ENCODE assay signal across 8 mouse cellular contexts in the genomic region with DNA sequence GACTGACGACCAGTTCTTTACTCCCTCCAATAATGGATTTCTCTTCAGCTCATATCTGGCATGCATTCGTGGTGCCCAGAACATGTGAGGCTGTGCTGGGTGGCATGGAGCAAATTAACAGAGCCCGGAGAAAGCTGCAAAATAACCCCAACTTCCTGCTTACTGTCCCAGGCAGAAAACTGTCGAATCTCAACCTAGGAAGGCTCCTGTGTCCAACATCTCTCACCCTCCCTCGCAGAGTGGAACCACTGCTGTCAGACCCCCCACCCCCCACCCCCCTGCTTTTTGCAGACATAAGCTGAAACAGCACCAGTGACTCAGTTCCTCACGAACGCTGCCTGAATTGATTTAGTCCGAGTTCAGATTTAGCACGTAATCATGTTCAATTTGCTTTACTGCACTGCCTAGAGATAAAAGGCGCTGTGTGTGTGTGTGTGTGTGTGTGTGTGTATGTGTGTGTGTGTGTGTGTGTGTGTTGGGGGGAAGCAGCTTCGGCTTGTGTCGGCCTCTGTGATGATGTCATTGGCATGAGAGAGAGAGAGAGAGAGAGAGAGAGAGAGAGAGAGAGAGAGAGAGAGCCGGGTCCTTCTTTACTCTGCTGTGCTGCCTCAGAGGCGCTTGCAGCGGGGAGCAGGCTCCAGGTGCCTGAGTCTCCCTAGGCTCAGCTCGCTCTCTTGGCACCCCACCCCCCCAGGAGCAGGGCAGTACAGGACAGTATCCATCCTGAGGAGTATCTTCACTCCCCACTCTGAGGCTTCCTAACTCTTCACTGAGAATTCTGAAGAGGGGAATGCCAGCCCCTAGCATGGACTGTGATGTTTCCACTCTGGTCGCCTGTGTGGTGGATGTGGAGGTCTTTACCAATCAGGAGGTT.
DNase-seq lines count a peak whose midpoint lies in the region; ATAC-seq lines count a peak whose summit lies in the region.

No protein-coding gene starts in this region.

- intact Hi-C loops in heart, postnatal 36 days (cut with DNase I), result no loop called here

- H3K9me3 ChIP-seq in embryonic facial prominence, embryonic 15.5 days (replicated peaks), result no peaks in the 10 kb centered on the region
- H3K9me3 ChIP-seq in intestine, embryonic 16.5 days (ENCODE audit: control insufficient read depth, low read length), result no peaks in the 10 kb centered on the region
- H3K9me3 ChIP-seq in midbrain, embryonic 16.5 days (replicated peaks; ENCODE audit: control insufficient read depth, low read length, poor library complexity, severe bottlenecking), result no peaks in the 10 kb centered on the region

- WGBS in embryonic facial prominence, embryonic 15.5 days, result 21% methylated on average over 15 of the region's 17 CpGs
- 18% methylated on average over 17 of the region's 17 CpGs for WGBS in intestine, embryonic 16.5 days
- WGBS in midbrain, embryonic 16.5 days, result 12% methylated on average over 16 of the region's 17 CpGs

- no peak; the same call in 1 of the 2 replicates for ATAC-seq in embryonic facial prominence, embryonic 15.5 days (ENCODE audit: insufficient number of reproducible peaks, low FRiP score, low TSS enrichment, low read depth)
- ATAC-seq in intestine, embryonic 16.5 days, result peak; percentile 81
- ATAC-seq in midbrain, embryonic 16.5 days, result peak; percentile 86
- ATAC-seq in megakaryocyte, adult 5-6 weeks (ENCODE audit: poor library complexity, severe bottlenecking), result no peak
- ATAC-seq in erythroid progenitor cell, adult 5-6 weeks (replicated peaks; ENCODE audit: low FRiP score, poor library complexity, severe bottlenecking), result no peak

- no peaks in the 10 kb centered on the region for H3K27me3 ChIP-seq in embryonic facial prominence, embryonic 15.5 days
- no peaks in the 10 kb centered on the region for H3K27me3 ChIP-seq in intestine, embryonic 16.5 days (replicated peaks; ENCODE audit: control insufficient read depth, insufficient read depth, low read length)
- H3K27me3 ChIP-seq in midbrain, embryonic 16.5 days (ENCODE audit: control insufficient read depth, insufficient read depth, low read depth, low read length), result no peaks in the 10 kb centered on the region

- H3K36me3 ChIP-seq in embryonic facial prominence, embryonic 15.5 days, result no peaks in the 10 kb centered on the region
- H3K36me3 ChIP-seq in intestine, embryonic 16.5 days (ENCODE audit: control insufficient read depth, insufficient read depth, low read length), result no peaks in the 10 kb centered on the region
- no peaks in the 10 kb centered on the region for H3K36me3 ChIP-seq in midbrain, embryonic 16.5 days (ENCODE audit: control insufficient read depth, insufficient read depth, low read length)

- DNase-seq in heart, adult 11 months, result peak; percentile 87
- DNase-seq in heart, postnatal 36 days, result no peak
- DNase-seq in adrenal gland, postnatal 14 days, result peak; percentile 29

- peak overlapping the region; percentile 44 for H3K4me2 ChIP-seq in embryonic facial prominence, embryonic 15.5 days (replicated peaks)
- peak overlapping the region; percentile 49 for H3K4me2 ChIP-seq in intestine, embryonic 16.5 days (ENCODE audit: low read depth, low read length)
- H3K4me2 ChIP-seq in midbrain, embryonic 16.5 days (ENCODE audit: low read length), result peak overlapping the region; percentile 67

- no peaks in the 10 kb centered on the region; the same call in 1 of the 2 replicates for H3K4me1 ChIP-seq in embryonic facial prominence, embryonic 15.5 days
- 0 out of 2 replicates have a peak, but pooled peaks cover 5% of the 10 kb centered on the region for H3K4me1 ChIP-seq in intestine, embryonic 16.5 days (ENCODE audit: control insufficient read depth, insufficient read depth, low read length)
- peaks cover 20% of the 10 kb centered on the region for H3K4me1 ChIP-seq in midbrain, embryonic 16.5 days (ENCODE audit: control insufficient read depth, insufficient read depth, low read length)

- H3K9ac ChIP-seq in embryonic facial prominence, embryonic 15.5 days, result no peak overlapping the region
- peak overlapping the region; percentile 40; the same call in 1 of the 2 replicates for H3K9ac ChIP-seq in intestine, embryonic 16.5 days (ENCODE audit: low read depth, low read length)
- peak overlapping the region; percentile 71 for H3K9ac ChIP-seq in midbrain, embryonic 16.5 days (ENCODE audit: low read depth, low read length)

- H3K4me3 ChIP-seq in embryonic facial prominence, embryonic 15.5 days (replicated peaks), result peak overlapping the region; percentile 20
- peak overlapping the region; percentile 25 for H3K4me3 ChIP-seq in intestine, embryonic 16.5 days (ENCODE audit: low read length)
- peak overlapping the region; percentile 33 for H3K4me3 ChIP-seq in midbrain, embryonic 16.5 days (ENCODE audit: low read depth, low read length)

- H3K27ac ChIP-seq in embryonic facial prominence, embryonic 15.5 days (replicated peaks), result no peak overlapping the region
- H3K27ac ChIP-seq in intestine, embryonic 16.5 days (ENCODE audit: low read length), result no peak overlapping the region
- H3K27ac ChIP-seq in midbrain, embryonic 16.5 days (ENCODE audit: low read length), result peak overlapping the region; percentile 85

Comparison
In these comparisons a context has a peak if more than half of its experiments do, and no peak if none do; other contexts are left out.
1. DNase-seq: peak in heart, adult 11 months (single experiment) and adrenal gland, postnatal 14 days (single experiment); none in heart, postnatal 36 days (0 of 2).
2. ATAC-seq: peak in intestine, embryonic 16.5 days (single experiment) and midbrain, embryonic 16.5 days (single experiment); none in embryonic facial prominence, embryonic 15.5 days (single experiment), megakaryocyte, adult 5-6 weeks (single experiment) and erythroid progenitor cell, adult 5-6 weeks (single experiment).
3. Peak in every context shown above with its lines, with median percentiles within 50 percentile points of each other: H3K4me2 ChIP-seq and H3K4me3 ChIP-seq.